Mouse (Mus musculus): ENCODE results near the gene C77080.
A peak's percentile ranks its signal among the peaks of the same experiment; 100 is the strongest.

Gene C77080

DNA sequence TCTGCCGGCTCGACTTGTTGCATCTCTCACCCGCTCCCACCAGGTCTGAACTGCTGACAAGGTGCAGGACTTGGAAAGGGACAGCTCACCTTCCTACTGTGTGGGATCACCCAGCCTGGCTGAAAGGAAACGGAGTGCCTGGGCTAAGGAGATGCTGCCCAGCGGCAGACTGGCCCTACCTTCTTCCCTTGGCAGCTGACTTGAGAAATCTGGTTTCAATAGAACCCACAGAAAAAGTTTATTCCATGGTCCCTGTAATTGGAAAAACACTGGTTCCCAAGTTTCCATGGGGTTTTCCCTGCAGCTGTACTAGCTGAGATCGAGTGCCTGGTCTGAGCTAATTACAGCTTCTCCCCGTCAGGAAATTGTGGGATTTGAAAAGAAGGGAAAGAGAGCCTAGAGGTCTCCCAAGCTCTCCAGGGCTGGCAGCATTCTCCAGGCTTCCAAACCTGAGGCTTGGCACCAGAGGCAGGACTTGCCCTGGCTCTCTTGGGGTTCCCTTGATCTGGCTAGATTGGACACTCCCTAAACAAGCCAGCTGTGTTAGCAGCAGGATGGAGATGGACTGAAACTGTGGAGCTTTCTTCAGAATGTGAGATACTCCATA is 42.5 kb downstream of the C77080 start:
- peak; percentile 55 for DNase-seq (ENCODE audit: low read depth)

DNA sequence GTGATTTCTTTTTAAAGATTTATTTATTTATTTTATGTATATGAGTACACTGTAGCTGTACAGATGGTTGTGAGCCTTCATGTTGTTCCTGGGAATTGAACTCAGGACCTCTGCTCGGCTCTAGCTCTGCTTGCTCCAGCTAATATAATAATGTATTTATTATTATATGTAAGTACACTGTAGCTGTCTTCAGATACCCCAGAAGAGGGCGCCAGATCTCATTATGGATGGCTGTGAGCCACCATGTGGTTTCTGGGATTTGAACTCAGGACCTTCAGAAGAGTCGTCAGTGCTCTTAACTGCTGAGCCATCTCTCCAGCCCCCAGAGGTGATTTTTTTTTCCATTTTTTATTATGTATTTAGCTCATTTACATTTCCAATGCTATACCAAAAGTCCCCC is 48.7 kb downstream of the C77080 start:
- peak; percentile 58 for DNase-seq (ENCODE audit: low read depth)

DNA sequence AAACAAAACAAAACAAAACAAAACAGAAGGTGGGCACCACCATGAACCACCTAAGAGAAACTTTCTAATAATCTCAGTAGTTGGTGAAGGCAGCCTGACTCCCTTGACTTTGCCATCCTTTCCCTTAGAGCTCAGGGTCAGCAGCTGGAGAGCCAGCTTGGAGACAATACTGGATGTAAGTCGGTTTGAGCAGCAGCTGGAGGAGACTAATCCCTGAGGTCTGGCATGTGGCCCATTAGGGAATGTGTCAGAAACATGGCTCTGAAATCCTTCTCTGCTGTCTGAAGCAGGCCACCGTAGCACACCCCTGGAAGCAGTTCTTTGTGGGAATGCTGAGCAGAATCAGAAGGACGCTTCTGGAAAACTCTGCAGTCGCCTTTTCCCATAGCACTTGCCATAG is 49.7 kb downstream of the C77080 start:
- peak; percentile 80 for DNase-seq (ENCODE audit: low read depth)

DNA sequence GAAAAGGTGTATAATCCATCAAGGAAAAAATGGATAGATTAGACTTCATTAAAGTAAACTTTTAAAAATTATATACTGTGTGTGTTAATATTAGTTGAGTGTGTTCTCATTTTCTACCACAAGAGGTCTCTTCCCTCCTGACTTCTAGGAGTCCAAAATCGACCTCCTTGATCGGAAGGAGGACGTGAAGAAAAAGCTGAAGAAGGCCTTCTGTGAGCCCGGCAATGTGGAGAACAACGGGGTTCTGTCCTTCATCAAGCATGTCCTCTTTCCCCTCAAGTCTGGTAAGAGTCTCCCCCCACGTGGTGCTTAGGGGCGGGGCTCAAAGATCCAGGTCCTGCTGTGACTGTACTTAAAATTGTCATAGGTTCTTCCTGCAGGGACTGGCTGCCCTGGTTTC is 51.7 kb downstream of the C77080 start:
- peak; percentile 70 for DNase-seq (ENCODE audit: low read depth)

DNA sequence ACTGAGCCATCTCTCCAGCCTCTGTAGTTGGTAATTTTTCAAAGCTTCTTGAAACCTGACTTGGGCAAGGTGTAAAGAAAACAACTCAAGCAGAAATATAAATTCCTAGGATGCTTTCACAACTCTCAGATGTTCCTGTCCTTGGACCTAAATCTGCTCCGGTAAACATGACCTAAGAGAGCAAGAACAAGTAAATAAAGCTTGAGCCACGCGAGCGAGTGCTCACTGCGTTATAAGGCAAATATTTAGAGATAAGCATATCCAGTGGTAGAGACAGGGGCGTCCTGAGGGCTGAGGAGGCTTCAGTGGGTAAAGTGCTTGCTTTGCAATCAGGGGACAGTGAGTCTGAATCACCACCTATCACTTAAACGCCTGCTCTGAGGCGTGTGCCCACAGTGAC is 54.4 kb downstream of the C77080 start:
- DNase-seq (ENCODE audit: low read depth): no peak

DNA sequence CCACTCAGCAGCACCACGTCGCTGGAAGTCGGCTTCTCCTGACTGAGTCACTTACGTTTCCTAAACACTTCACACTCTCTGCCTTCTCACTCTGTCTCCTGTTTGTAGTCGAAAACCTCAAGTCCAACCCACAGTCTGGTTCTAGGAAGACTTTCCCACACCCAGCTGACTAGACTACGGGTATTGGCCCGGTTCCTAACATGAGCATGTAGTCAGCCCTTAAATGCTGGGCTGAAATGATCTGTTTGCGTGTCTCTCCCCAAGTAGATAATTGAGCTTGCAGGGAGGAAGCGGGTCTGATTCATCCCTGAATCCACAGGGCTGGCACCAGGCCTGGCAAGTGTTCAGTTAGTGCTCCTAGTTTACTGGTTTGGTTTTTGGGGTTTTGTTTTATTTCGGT is 56.5 kb downstream of the C77080 start:
- DNase-seq (ENCODE audit: low read depth): peak; percentile 97

DNA sequence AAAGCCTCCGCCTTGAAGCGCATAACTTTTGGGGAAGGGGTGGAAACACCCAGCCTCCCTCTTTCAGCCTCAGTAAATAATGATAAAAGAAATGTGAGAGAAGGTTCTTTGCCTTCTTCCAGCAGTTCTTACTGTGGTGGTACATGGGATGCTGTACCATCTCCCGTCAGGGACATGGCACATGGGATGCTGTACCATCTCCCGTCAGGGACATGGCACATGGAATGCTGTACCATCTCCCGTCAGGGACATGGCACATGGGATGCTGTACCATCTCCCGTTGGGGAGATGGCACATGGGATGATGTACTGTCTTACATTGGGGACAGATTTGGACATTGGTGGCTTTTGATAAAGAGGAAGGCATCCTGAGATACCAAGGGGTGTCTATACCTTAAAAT is 63.7 kb downstream of the C77080 start:
- DNase-seq (ENCODE audit: low read depth): no peak

DNA sequence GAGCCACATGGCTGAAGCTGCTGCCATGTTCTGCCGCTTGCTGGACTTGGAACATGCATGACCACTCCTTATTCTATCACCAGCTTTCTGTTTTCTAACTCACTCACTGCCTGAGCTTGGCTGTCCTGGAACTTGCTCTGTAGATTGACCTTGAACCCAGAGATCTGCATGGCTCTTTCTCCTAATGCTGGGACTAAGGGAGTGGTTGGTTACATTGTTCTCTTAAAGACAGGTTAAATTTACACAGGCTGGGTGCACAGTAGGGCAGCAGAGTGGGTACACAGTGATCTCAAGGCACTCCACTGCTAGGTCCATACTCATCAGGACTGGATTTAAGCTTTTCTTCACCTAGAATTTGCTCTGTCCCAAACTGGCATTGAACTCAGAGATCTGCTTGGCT is 66.9 kb downstream of the C77080 start:
- no peak for DNase-seq (ENCODE audit: low read depth)

DNA sequence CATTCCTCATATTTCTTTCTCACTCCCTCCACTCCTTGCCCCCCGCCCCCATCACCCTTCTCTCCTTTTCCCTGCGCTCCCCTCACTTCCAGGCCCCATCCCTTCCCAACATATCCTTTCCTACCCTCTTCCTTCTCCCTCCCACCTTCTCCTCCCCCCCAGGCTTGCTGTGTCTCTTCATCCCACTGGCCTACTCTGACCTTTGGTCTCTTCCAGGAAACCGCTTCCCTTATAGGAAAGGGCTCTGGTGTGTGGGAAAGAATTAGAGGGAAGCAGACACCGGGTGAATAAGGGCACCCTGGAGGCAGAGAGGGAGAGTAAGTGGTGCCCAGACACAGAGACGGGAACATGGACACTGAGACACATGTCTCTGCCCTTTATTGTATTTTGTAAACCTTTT is 69.5 kb downstream of the C77080 start:
- no peak for DNase-seq (ENCODE audit: low read depth)

DNA sequence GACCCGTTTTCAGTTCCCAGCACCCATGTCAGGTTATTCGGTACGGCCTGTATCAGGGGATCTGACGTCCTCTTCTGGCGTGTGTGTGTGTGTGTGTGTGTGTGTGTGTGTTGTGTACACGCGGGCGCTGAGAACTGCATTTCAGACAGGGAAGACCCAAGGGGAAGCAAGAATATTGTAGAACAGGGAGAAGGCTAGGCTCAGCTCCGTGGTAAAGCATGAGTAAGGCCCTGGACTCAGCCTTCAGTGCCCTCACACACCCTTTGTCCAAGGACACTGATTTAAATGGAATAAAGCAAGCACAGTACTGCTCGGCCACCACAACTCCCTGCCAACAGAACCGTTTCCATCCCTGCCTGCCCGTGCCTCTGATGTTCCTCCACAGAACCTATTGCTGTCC is 70.7 kb downstream of the C77080 start:
- DNase-seq (ENCODE audit: low read depth): peak; percentile 51

DNA sequence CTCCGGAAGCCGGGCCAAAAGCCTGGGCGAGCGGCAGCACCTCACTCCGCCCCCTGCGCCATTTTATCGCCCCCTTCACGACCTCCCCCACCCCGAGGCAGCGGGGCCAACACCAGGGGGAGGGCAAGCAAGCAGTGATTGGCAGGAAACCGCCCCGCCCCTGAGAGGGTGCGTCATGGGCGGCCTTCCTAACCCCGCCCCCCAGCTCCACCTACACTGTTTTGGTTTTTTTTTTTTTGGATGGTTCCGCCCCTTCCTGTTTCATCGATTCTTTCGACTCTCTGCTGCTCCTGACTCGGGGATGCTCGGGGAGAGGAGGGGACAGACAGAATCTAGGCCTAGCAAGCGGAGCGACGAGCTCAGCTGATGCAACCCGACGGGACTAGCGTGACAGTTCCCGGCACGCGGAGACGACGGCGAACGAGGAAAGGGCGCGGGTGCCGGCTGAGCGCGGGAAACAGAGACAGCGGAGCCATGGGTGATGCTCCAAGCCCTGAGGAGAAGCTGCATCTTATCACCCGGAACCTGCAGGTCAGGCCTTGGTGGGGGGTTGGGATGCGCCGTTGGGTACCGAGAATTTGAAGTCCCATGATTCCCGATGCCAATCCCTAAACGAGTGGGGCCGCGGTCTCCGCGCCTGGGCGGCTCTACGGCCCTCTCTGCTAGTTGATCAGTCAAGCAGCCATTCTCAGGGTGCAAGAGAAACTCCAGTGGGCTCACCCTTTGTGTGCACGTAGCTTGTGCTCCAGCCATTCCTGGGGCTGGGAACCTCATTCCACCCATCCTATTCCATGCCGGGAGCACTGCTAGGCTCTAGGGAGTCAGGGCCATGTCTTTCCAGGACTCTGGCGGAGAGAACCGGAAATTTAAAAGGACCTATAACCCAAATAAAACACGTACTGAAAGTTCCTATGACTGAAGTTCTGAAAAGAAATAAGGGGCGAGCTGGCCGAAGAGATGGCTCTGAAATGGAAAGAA is 71.4 kb downstream of the C77080 start, which contains the start of the genes S100pbp and Yars:
S100pbp (minus strand) TSS at position 186 of the 978 bp plus-strand sequence.
Yars (plus strand) TSS at position 219 of the 978 bp plus-strand sequence.
- peak; percentile 99 for DNase-seq (ENCODE audit: low read depth)

DNA sequence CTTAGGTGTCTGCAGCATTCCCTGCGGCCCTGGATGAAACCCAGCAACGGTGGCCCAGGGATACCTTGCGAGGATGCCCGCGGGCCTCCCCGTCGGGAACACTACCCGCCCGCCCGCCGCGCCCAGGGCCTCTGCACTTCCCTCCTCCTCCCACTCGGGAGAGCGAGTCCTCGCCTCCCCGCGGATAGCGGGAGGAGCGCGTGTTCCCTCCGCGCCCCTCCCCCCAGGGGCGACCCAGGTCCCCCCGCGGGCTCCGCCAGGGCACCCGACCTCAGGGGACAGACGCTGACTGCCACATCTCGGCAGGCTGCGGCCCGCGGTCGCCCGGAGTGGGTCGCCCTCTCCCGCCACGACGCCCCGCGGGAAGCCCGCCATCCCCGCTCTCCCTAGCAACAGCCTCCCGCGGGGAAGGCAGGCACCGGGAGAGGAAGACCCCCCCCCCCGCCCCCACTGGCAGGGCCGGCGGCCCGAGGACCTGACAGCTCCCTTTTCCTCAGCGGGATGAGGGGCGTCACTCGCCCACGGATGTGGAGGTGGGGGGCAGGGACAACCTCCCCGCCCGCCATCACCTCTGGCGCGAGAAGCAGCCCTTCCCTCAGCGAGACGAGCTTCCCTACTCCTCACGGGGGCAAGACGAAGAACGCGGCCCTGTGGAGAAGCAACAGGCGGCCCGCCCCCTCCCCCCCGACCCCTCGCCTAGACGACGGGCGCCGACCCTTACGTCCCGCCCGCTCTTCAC is 72.2 kb downstream of the C77080 start:
- DNase-seq (ENCODE audit: low read depth): peak; percentile 76

DNA sequence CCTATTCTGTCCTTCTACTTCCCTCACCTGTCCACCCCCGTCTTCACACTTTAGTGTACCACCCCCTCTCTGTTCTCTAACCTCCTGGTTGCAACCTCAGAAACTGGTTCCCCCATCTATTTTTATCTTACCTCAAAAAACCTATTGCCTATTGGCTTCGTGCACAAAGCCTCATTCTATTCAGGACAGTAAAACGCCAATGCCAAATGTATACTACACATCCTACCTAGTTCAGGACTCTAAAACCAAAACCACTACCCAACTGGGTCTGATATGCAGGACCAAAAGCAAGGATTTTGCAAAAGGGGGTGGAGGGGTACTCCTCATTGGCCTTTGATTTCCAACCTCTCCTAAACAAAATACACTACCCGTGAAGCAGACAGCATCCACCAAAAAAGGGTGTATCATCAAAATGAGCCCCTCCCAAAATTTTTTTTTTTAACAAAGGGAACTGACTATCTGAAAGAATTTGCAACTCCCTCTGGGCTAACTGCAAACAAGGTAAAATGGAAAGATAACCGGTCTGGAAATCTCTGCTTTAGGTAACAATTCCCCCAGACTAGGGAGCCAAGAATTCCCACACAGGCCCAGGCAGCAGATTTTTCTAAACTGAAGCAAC is 73.1 kb downstream of the C77080 start:
- DNase-seq (ENCODE audit: low read depth): no peak

DNA sequence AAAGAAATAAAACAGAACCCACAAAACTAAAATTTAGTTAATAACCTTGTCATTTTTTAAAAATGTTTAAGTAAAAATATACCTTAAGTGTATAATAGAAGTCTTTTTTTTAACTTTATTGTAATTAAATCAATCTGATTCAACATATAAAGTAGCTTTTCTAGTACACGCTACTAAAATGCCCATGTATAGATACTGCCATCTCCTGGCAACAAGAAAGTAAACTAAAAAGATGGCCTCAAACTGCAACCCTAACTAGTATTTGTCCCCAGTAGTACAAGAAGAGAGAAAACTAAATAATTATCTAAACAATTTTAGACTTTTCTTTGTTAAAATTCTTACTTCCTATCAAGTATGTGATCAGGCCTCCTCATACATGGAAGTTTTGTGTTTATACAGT is 81.6 kb downstream of the C77080 start:
- peak; percentile 38 for DNase-seq (ENCODE audit: low read depth)

DNA sequence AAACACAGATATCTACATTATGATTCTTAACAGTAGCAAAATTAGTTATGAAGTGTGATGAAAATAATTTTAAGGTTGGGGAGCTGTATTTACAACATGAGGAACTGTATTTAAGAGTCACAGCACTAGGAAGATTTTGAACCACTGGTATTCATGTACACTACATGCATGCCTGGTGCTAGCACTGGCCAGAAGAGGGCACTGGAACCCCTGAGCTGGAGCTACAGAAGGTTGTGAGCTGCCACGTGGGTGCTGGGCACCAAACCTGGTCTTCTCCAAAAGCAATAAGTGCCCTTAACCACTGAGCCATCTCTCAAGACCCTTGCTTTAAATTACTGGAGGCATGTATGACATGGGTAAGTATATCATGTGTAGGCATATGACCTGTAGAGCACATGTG is 88.7 kb downstream of the C77080 start:
- peak; percentile 23 for DNase-seq (ENCODE audit: low read depth)

All from NIH3T3 (cell line).